Mouse (Mus musculus) kidney, adult 2 months (tissue): ENCODE data around the gene Syt17.

Source experiments
- CTCF ChIP-seq: fragments of 200-500 bp; conservative IDR thresholded peaks from 2 replicates; pipeline ENCODE4 v1.5.1; 2011; ENCODE audit warnings: low read depth, mild to moderate bottlenecking, control low read depth, low read length, moderate library complexity, mixed read lengths; ENCODE audit not compliant: insufficient read depth, insufficient read length
- POLR2A ChIP-seq: fragments of 200-500 bp; IDR thresholded peaks from one replicate; pipeline ENCODE4 v1.6.1; 2011; ENCODE audit warnings: low read depth, low read length, control low read depth

- no peak for TF ChIP-seq POLR2A
- no peak for TF ChIP-seq CTCF
These were observed 42.0 kb upstream of the Syt17 start for GRCm38 (mm10) chr7:118489706-118490665.
